Mouse (Mus musculus): Measurements from ENCODE around the gene Npy1r. TPM values are rescaled to one million over a fixed set of nuclear protein-coding genes. Genes with fewer than 3 reads are reported as not detected.

Npy1r gene
- polyA plus RNA-seq, 1 experiment from 2014 or later, result 1.4 TPM

Other genes starting within 250 kb of the Npy1r start
- gene Tma16, start 210.7 kb upstream of the Npy1r start, polyA plus RNA-seq (2014; fragmentation: Nextera tagmentation; extraction: Ambion mirVana), result 15.1 and 15.2 TPM in 2 replicates
- not detected in 2 replicates for gene Tktl2, start 185.4 kb upstream of the Npy1r start, polyA plus RNA-seq (2014; fragmentation: Nextera tagmentation; extraction: Ambion mirVana)
- gene Npy5r, start 9.1 kb upstream of the Npy1r start, polyA plus RNA-seq (2014; fragmentation: Nextera tagmentation; extraction: Ambion mirVana), result 0.14 TPM in 1 of 2 replicates, not detected in the other
- 5.4 and 5.6 TPM in 2 replicates for gene Naf1, start 163.0 kb downstream of the Npy1r start, polyA plus RNA-seq (2014; fragmentation: Nextera tagmentation; extraction: Ambion mirVana)